Mouse (Mus musculus): Measurements from ENCODE around the gene Tac4.

The Tac4 gene

DNA sequence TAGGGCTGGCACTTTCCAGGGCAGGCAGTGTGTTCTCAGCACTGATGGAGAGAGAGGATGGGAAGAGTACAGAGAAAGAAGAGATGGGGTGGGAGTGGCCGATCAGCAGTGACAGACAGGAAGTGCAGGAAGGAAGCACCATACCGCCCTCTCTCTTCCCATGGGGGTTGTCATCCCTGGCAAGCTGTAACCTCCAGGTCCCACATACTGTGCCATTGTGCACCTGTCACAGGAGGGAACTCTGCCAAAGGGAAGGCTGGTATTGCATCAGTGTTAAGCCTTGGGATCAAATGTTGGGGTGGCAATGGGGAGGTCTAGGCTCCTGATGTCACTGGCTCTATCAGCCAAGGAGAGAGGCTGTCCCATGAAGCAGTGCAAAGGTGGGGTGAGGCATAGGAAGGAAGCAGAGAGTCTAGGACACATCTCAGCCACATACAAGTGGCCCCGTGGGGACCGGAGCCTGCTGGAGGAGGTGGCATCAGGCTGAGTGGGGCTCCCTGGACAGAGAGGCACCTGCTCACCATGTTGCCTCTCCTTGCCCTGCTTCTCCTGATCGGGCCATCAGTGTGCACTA is at the start of gene Tac4:
Gene Tac4, plus strand, starts transcription at position 352 of the 574 bp plus-strand sequence.
- DNase-seq (ENCODE audit: low spot score), result no peak

- DNase-seq (ENCODE audit: low spot score), result no peak
Observed at GRCm38 (mm10) chr11:95213607-95214006, 47.7 kb upstream of the Tac4 start.

GRCm38 (mm10) chr11:95214305-95214704 is 47.0 kb upstream of the Tac4 start:
- DNase-seq (ENCODE audit: low spot score), result no peak

DNA sequence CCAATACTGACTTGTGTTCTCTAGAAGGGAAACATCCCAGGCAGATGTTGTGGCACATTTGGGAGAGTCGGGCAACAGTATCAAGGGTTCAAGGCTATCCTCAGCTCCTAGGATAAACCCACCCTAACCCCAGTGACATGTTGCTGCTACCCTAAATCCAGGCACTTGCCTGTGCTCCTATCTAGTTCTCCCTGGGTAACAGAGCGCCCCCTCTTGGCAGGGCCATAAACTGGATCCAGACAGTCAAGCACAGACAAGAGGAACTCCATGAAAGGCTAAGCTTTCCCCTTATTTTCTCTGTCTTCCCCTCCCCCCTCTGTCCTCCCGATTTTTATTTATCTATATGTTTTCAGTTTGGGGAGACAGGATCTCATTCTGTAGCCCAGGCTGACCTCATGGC is 45.1 kb upstream of the Tac4 start:
- no peak for DNase-seq (ENCODE audit: low spot score)

DNA sequence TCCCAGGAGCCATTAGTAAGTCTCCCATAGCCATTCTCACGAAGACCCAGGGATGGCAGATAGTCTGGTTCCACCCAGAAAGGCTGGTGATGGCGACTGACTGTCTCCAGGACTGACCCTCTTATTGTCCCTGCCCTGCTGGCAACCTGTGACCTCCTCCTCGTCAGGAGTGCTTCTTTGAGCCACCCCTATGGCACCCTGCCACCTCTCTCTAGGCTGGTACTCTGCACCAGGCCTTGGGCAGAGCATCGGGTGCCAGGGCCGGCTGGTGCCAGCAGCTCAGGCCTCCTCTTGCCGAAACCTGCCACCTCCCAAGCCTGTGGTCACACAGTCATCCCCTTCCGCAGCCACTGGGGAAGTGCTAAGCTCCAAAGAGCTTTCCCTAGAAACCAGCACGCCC is 42.2 kb upstream of the Tac4 start:
- no peak for DNase-seq (ENCODE audit: low spot score)

DNA sequence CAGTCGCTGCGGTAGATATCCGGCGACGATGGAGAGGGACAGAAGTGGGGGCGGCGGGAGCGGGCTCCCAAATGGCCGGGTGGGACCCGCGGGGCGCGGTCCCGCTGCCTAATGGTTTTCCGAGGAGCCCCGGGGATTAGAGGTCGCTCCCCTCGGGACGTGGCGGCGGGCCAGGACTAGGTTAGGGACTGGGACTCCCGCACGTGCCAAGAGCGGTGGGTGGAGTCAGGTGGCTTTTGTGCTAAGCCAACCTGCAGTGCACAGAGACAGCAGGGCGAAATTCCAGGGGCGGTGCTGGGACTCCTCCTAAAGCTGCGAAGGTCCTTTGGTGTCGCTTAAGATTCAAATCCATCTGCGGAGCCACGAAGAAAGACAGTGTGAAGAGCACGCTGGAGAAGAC is 37.9 kb upstream of the Tac4 start:
- DNase-seq (ENCODE audit: low spot score), result peak; percentile 71

GRCm38 (mm10) chr11:95224124-95224893 is 37.0 kb upstream of the Tac4 start:
- no peak for DNase-seq (ENCODE audit: low spot score)

- no peak for DNase-seq (ENCODE audit: low spot score)
Observed at GRCm38 (mm10) chr11:95225448-95225847, 35.9 kb upstream of the Tac4 start.

DNA sequence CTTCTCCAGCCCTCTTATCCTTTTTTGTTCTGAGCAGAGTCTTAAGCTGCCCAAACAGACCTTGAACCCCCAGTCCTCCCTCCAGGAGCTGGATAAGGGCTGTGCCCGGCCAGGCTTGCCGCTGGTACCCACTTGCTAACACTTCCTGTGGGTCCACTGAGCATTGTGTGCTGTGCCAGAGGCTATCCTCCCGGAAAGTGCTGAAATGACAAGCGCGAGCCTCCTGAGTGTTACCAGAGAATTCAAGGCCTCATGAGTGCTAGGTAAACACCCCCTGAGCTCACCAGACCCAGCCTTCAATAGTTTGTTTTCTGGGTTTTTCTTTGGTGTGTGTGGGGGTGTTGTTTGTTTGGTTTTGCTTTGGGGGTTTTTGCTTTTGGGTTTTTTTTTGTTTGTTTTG is 33.9 kb upstream of the Tac4 start:
- DNase-seq (ENCODE audit: low spot score), result no peak

DNA sequence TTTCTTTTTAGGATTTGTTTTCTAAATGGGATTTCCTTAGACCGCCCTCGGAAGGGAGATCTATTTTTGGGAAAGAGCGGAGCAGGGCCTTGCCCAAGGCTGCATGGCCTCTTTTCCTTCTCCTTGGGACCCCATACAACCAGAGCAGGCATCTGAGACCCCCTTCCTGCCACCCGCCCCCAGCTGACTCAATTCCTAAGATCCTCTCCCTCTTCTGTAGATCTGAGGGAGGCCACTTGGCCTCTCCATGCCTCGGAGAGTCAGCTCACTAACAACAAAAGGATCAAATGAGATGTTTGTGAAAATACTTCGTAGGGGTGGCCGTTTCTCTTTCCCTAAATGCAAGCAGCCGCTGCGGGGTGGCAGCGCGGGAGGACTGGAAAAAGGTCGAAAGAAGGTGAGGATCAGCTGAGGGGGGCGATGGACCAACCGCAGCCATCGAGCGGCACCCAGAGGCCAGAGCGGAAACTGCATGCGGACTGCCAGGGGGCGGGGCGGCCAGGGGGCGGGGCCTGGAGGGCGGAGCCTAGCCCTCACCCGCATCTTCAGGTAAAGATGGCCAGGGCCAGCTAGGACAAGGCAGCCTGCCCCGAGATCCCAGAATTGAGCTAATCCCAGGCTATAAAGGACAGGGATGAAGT is 29.5 kb upstream of the Tac4 start:
- peak; percentile 89 for DNase-seq (ENCODE audit: low spot score)

GRCm38 (mm10) chr11:95232329-95232696 is 29.0 kb upstream of the Tac4 start:
- no peak for DNase-seq (ENCODE audit: low spot score)

GRCm38 (mm10) chr11:95238477-95238876 is 22.9 kb upstream of the Tac4 start:
- DNase-seq (ENCODE audit: low spot score), result no peak

GRCm38 (mm10) chr11:95242653-95243052 is 18.7 kb upstream of the Tac4 start:
- no peak for DNase-seq (ENCODE audit: low spot score)

- DNase-seq (ENCODE audit: low spot score), result no peak
Observed at GRCm38 (mm10) chr11:95245456-95245855, 15.9 kb upstream of the Tac4 start.

- DNase-seq (ENCODE audit: low spot score), result no peak
Observed at GRCm38 (mm10) chr11:95247065-95247464, 14.3 kb upstream of the Tac4 start.

GRCm38 (mm10) chr11:95250110-95250509 is 11.2 kb upstream of the Tac4 start:
- DNase-seq (ENCODE audit: low spot score), result no peak

- peak; percentile 88 for DNase-seq (ENCODE audit: low spot score)
Observed at GRCm38 (mm10) chr11:95251295-95251694, 10.0 kb upstream of the Tac4 start.

DNA sequence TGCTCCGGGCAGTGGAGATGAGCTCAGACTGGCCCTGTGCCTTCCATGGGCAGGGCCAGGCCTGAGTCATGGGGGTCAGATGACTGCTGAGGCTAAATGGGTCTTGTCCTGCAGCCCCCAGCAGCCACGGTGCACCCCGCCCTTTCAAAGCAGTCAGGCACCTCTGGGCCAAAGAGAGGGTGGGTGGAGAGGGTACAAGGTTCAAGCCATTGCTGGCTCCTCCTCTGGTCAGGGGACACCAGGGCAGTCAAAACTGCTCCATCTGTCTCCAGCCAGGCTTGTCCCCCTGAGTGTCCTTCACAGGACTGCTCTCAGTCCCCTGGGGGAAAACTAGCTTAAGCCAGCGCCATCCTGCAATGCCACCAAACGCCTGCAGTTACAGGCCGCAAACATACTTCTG is 9.2 kb upstream of the Tac4 start:
- no peak for DNase-seq (ENCODE audit: low spot score)

DNA sequence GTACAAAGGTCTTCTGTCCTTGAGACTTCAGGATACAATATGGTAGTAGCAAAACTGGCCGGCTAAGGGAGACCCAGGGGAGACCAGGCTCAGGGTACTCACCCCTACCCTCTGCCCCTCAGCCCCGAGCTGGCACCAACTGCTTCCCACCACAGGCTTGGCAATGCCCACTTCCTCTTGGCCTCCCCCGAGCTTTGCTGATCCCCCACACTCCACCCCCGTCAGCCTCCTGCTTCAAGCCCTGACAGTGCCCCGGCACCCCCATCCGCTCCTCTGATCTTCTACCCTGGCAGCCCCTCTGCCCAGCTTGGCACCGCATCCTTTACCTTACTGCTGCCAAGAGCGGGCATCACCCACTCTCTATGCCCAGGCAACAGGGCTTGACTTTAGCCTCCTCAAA is 7.2 kb upstream of the Tac4 start:
- no peak for DNase-seq (ENCODE audit: low spot score)

GRCm38 (mm10) chr11:95255747-95256146 is 5.6 kb upstream of the Tac4 start:
- no peak for DNase-seq (ENCODE audit: low spot score)

DNA sequence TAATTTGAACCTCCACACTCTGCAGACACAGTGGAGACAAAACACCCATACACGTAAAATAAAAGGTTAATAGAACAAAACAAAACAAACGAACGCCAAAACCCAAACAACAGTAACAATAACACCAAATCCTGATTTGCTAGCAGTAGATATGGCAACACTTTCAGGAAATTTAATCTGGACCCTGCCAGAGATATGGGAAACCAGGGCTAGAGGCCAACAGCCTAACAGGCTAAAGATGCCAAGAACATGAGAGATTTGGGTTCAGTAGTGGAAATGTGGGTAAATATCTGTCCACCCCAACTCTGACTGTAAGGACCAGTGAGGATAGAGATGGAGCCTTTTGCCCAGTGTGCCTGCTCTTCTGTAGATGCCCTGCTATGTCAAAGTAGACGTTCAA is 3.4 kb upstream of the Tac4 start:
- no peak for DNase-seq (ENCODE audit: low spot score)

- peak; percentile 95 for DNase-seq (ENCODE audit: low spot score)
Observed at GRCm38 (mm10) chr11:95258490-95258889, 2.8 kb upstream of the Tac4 start.

DNA sequence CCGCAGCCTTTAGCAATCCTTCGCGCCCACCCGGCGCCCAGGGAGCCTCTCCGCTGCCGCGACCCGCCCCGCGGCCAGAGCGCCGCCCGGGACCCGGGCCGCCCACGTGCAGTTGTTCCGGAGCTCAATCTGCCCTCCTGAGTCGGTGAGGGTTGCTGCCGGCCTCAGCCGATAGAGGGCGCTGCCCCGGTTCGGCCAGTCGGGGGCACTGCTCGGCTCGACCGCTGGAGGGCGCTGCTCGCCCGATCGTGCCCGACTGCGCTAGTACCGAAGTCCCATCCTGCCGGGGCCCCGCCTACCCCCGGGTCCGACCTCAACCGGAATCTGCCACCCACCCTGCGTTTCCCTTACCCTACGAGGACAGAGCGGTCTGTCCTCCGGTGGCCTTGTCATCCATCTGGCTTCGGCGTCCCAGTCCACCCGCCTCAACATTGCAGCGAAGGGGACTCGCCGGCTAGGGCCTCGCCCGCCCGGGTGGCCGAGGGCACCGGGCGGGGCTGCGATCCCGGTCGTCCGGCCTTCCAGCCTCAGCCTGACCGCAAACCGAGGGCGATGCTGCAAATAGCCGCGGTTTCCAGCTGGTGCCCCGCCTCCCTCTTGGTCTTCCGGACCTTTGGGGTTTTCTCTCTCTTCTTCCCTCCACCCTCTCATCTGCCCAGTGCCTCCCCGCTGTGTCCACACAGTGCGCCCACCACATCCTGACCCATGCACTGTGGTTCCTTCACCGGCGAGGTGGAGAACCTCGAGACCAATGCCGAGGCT is 2.1 kb upstream of the Tac4 start:
- DNase-seq (ENCODE audit: low spot score), result peak; percentile 97
